Mouse (Mus musculus): Measurements from ENCODE around the gene Chd2. TPM values are rescaled to one million over a fixed set of nuclear protein-coding genes. Genes with fewer than 3 reads are reported as not detected.

Chd2 gene
- total RNA-seq, 1 experiment, result 46.6 TPM

DNA sequence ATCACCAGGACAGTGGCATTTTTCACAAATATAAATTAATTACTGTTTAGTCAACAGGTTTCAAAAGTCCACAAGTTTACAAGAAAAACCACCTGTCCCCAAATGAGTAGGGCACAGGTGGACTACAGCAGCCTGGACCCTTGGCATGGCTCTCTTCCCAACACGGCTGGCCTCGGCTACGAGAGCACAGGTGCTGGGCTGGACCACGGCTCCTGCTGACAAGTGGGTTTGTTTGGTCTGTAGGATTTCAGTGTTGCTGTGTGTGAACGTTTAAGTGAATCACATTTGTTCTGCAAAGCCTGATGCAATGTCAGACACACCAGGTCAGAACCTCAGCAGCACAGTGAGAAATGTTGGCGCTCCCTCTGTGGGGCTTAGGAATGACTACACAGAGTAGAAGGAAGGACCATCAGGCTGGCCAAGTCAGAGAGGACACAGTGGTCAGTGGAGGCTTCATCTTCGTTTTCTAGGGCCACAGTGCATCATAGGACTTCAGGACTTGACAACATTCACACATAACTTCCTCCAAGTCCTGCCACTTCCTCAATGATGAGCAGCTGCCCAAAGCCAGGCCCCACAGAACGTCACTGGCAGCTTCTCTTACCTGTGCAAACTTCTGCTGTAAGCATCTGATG, 114.8 kb downstream of the Chd2 start:
- peaks cover 25% of the 10 kb centered on the region for H3K36me3 ChIP-seq (ENCODE audit: control insufficient read depth, insufficient read depth, low read length, poor library complexity, severe bottlenecking)
- H3K9me3 ChIP-seq (ENCODE audit: control insufficient read depth, insufficient read depth, low read depth, low read length), result no peaks in the 10 kb centered on the region
- no peak overlapping the region for H3K27ac ChIP-seq (ENCODE audit: insufficient read depth, low read depth, low read length, poor library complexity, severe bottlenecking)
- peaks cover 3 to 13% of the 10 kb centered on the region in 2 experiments; a peak in 2 of 4 replicates for H3K4me1 ChIP-seq (ENCODE audit: control insufficient read depth in 2 of 2, insufficient read depth in 2 of 2, low read length in 2 of 2, poor library complexity in 1 of 2)
- no peak overlapping the region for H3K4me3 ChIP-seq (ENCODE audit: insufficient read depth in 1 of 2, low read depth in 1 of 2, low read length in 2 of 2, poor library complexity in 1 of 2, severe bottlenecking in 1 of 2)
- TF ChIP-seq CHD2 (IDR thresholded peaks at IDR 0.05; ENCODE audit: low read depth, low read length), result no peak
- TF ChIP-seq HCFC1 (IDR thresholded peaks at IDR 0.05; ENCODE audit: borderline replicate concordance, insufficient read depth, low read length), result no peak
- no peak for TF ChIP-seq ZC3H11A (IDR thresholded peaks at IDR 0.05; ENCODE audit: borderline replicate concordance, low read depth, low read length)
- no peak for TF ChIP-seq ZNF384 (IDR thresholded peaks at IDR 0.05; ENCODE audit: low read depth, low read length)
- no peak for TF ChIP-seq MAFK (IDR thresholded peaks at IDR 0.05; ENCODE audit: insufficient read depth, low read depth, low read length)
- DNase-seq (ENCODE audit: low read depth, low spot score), result no peak
- H3K9ac ChIP-seq (ENCODE audit: insufficient read depth, low read depth, low read length, poor library complexity, severe bottlenecking), result no peak overlapping the region
- in situ Hi-C loops (cut with MboI; ENCODE audit: low sequenced_read_pairs in 2 of 2, unreplicated experiment in 2 of 2), result no loop called here

DNA sequence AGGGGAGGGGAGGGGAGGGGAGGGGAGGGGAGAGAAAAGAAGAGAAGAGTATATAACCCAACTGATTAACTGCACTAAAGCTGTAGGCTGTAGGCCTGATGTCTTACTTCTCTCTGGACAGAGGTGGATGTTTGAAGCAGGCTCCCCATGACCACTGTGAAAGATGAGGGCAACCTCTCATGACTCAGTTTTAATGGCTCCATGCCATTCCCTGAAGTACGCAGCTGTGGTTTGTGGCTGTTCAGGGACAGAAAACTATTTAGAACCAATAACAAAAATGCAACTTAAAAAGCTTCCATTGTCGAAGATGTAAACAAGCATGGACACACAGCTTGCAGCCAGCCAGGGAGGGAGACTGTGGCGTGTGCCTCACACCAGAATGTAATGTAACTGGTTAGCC, 115.4 kb downstream of the Chd2 start:
- no peak for DNase-seq (ENCODE audit: low read depth, low spot score)
- Histone ChIP-seq H3K9ac (ENCODE audit: insufficient read depth, low read depth, low read length, poor library complexity, severe bottlenecking) (no peak overlapping the region), H3K36me3 (ENCODE audit: control insufficient read depth, insufficient read depth, low read length, poor library complexity, severe bottlenecking) (peaks cover 24% of the 10 kb centered on the region), H3K4me3 (ENCODE audit: insufficient read depth in 1 of 2, low read depth in 1 of 2, low read length in 2 of 2, poor library complexity in 1 of 2, severe bottlenecking in 1 of 2) (no peak overlapping the region), H3K4me1 (ENCODE audit: control insufficient read depth in 2 of 2, insufficient read depth in 2 of 2, low read length in 2 of 2, poor library complexity in 1 of 2) (peaks cover 3 to 13% of the 10 kb centered on the region in 2 experiments; a peak in 2 of 4 replicates), H3K9me3 (ENCODE audit: control insufficient read depth, insufficient read depth, low read depth, low read length) (no peaks in the 10 kb centered on the region), H3K27ac (ENCODE audit: insufficient read depth, low read depth, low read length, poor library complexity, severe bottlenecking) (no peak overlapping the region)
- no peak for TF ChIP-seq HCFC1 (IDR thresholded peaks at IDR 0.05; ENCODE audit: borderline replicate concordance, insufficient read depth, low read length)
- TF ChIP-seq ZC3H11A (IDR thresholded peaks at IDR 0.05; ENCODE audit: borderline replicate concordance, low read depth, low read length), result no peak
- no peak for TF ChIP-seq CHD2 (IDR thresholded peaks at IDR 0.05; ENCODE audit: low read depth, low read length)
- TF ChIP-seq ZNF384 (IDR thresholded peaks at IDR 0.05; ENCODE audit: low read depth, low read length), result no peak
- no peak for TF ChIP-seq MAFK (IDR thresholded peaks at IDR 0.05; ENCODE audit: insufficient read depth, low read depth, low read length)
- in situ Hi-C loops (cut with MboI; ENCODE audit: low sequenced_read_pairs in 2 of 2, unreplicated experiment in 2 of 2), result no loop called here

DNA sequence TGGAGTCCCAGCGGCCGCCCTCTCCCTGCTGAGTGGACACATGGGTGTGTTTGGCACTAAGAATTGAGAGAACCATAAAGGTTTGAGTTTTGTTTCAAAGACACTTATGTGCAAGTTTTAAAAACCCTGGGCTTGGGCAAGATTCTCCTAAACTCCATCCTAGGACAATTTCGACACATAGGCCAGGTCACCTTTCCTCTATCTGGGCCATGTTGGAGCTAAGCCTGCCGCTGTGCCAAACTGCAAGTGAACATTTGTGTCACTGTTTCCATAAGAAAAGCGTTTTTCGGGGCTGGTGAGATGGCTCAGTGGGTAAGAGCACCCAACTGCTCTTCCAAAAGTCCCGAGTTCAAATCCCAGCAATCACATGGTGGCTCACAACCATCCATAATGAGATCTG, 116.2 kb downstream of the Chd2 start:
- no peak for DNase-seq (ENCODE audit: low read depth, low spot score)
- Histone ChIP-seq H3K27ac (ENCODE audit: insufficient read depth, low read depth, low read length, poor library complexity, severe bottlenecking) (no peak overlapping the region), H3K36me3 (ENCODE audit: control insufficient read depth, insufficient read depth, low read length, poor library complexity, severe bottlenecking) (peaks cover 24% of the 10 kb centered on the region), H3K9me3 (ENCODE audit: control insufficient read depth, insufficient read depth, low read depth, low read length) (no peaks in the 10 kb centered on the region), H3K4me1 (ENCODE audit: control insufficient read depth in 2 of 2, insufficient read depth in 2 of 2, low read length in 2 of 2, poor library complexity in 1 of 2) (peaks cover 3 to 13% of the 10 kb centered on the region in 2 experiments; a peak in 2 of 4 replicates), H3K4me3 (ENCODE audit: insufficient read depth in 1 of 2, low read depth in 1 of 2, low read length in 2 of 2, poor library complexity in 1 of 2, severe bottlenecking in 1 of 2) (no peak overlapping the region), H3K9ac (ENCODE audit: insufficient read depth, low read depth, low read length, poor library complexity, severe bottlenecking) (no peak overlapping the region)
- TF ChIP-seq MAFK (IDR thresholded peaks at IDR 0.05; ENCODE audit: insufficient read depth, low read depth, low read length), result no peak
- no peak for TF ChIP-seq CHD2 (IDR thresholded peaks at IDR 0.05; ENCODE audit: low read depth, low read length)
- TF ChIP-seq ZC3H11A (IDR thresholded peaks at IDR 0.05; ENCODE audit: borderline replicate concordance, low read depth, low read length), result no peak
- no peak for TF ChIP-seq ZNF384 (IDR thresholded peaks at IDR 0.05; ENCODE audit: low read depth, low read length)
- TF ChIP-seq HCFC1 (IDR thresholded peaks at IDR 0.05; ENCODE audit: borderline replicate concordance, insufficient read depth, low read length), result no peak
- in situ Hi-C loops (cut with MboI; ENCODE audit: low sequenced_read_pairs in 2 of 2, unreplicated experiment in 2 of 2), result no loop called here

DNA sequence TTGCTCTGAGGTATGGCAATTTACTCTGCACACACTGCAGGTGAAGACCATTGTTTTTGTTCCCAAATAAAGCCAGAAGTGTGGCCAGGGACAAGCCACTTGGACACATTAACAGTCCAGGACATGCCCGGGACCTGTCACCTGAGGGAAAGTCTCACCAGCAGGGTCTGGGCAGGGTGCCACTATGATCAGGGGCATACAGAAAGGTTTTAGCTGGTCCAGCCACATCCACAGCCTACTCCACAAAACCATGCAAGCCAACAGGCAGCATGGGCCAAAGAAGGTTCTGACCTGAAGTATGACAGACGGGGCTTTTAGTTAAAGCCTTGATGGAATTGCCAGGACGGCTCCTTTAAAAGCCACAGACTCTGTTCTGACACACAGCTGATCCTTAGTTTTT, 116.9 kb downstream of the Chd2 start:
- no peaks in the 10 kb centered on the region for H3K9me3 ChIP-seq (ENCODE audit: control insufficient read depth, insufficient read depth, low read depth, low read length)
- H3K27ac ChIP-seq (ENCODE audit: insufficient read depth, low read depth, low read length, poor library complexity, severe bottlenecking), result no peak overlapping the region
- TF ChIP-seq CHD2 (IDR thresholded peaks at IDR 0.05; ENCODE audit: low read depth, low read length), result no peak
- no peak for TF ChIP-seq ZC3H11A (IDR thresholded peaks at IDR 0.05; ENCODE audit: borderline replicate concordance, low read depth, low read length)
- TF ChIP-seq HCFC1 (IDR thresholded peaks at IDR 0.05; ENCODE audit: borderline replicate concordance, insufficient read depth, low read length), result no peak
- no peak for TF ChIP-seq MAFK (IDR thresholded peaks at IDR 0.05; ENCODE audit: insufficient read depth, low read depth, low read length)
- no peak for TF ChIP-seq ZNF384 (IDR thresholded peaks at IDR 0.05; ENCODE audit: low read depth, low read length)
- H3K9ac ChIP-seq (ENCODE audit: insufficient read depth, low read depth, low read length, poor library complexity, severe bottlenecking), result no peak overlapping the region
- H3K36me3 ChIP-seq (ENCODE audit: control insufficient read depth, insufficient read depth, low read length, poor library complexity, severe bottlenecking), result peaks cover 23% of the 10 kb centered on the region
- no peak for DNase-seq (ENCODE audit: low read depth, low spot score)
- H3K4me3 ChIP-seq (ENCODE audit: insufficient read depth in 1 of 2, low read depth in 1 of 2, low read length in 2 of 2, poor library complexity in 1 of 2, severe bottlenecking in 1 of 2), result no peak overlapping the region
- H3K4me1 ChIP-seq (ENCODE audit: control insufficient read depth in 2 of 2, insufficient read depth in 2 of 2, low read length in 2 of 2, poor library complexity in 1 of 2), result peaks cover 3 to 15% of the 10 kb centered on the region in 2 experiments; a peak in 2 of 4 replicates
- in situ Hi-C loops (cut with MboI; ENCODE audit: low sequenced_read_pairs in 2 of 2, unreplicated experiment in 2 of 2), result loop anchor here (5.0 to 25.0 kb wide), 2 partner anchors 1012 to 1032 kb away; no protein-coding TSS in a partner anchor
